Mouse (Mus musculus): Measurements from ENCODE around the gene Uqcc2. TPM values are rescaled to one million over a fixed set of nuclear protein-coding genes. Genes with fewer than 3 reads are reported as not detected.
A peak's percentile ranks its signal among the peaks of the same experiment; 100 is the strongest.

Uqcc2 gene
- total and polyA plus RNA-seq, 3 experiments = 126 to 240 (median 198) TPM

GRCm38 (mm10) chr17:27175196-27175874 is 41.6 kb upstream of the Uqcc2 start (continued):
- TF ChIP-seq ZMIZ1 (IDR thresholded peaks at IDR 0.05; ENCODE audit: low read depth, low read length) (0 out of 2 replicates have a peak, but pooled peaks have one; percentile 69), MYC (IDR thresholded peaks at IDR 0.05; ENCODE audit: low read depth, low read length) (no peak), POLR2AphosphoS2 (IDR thresholded peaks at IDR 0.05; ENCODE audit: low read depth, low read length) (no peak), TCF12 (IDR thresholded peaks at IDR 0.05; ENCODE audit: low read depth, low read length) (peak; percentile 53), SMC3 (IDR thresholded peaks at IDR 0.05; ENCODE audit: low read depth, low read length) (peak; percentile 4; the same call in 1 of the 2 replicates), ZNF384 (IDR thresholded peaks at IDR 0.05; ENCODE audit: low read depth, low read length) (no peak), MAFK (IDR thresholded peaks at IDR 0.05; ENCODE audit: insufficient replicate concordance, low read length) (no peak)

GRCm38 (mm10) chr17:27173715-27174114 is 40.0 kb upstream of the Uqcc2 start:
- dilution Hi-C loops (cut with MboI; ENCODE audit: extremely low pct_ligation_motif_present, extremely low pct_unique_long_range_greater_than_20kb, low sequenced_read_pairs) = no loop called here
- Histone ChIP-seq H3K79me2 (replicated peaks; ENCODE audit: control insufficient read depth, extremely low read depth, insufficient read depth, poor library complexity, severe bottlenecking) (0 out of 2 replicates have a peak, but pooled peaks cover 1% of the 10 kb centered on the region), H3K27me3 (replicated peaks) (no peaks in the 10 kb centered on the region), H3K27ac (ENCODE audit: insufficient read depth, low read depth) (peak overlapping the region; percentile 99), H3K4me3 (replicated peaks in 1 of 3; ENCODE audit: low read depth in 2 of 3, low read length in 2 of 3, poor library complexity in 1 of 3) (peak overlapping the region in 2 of 3 experiments; percentile 37 to 56), H3K9ac (ENCODE audit: insufficient read depth, low read depth) (peak overlapping the region; percentile 74), H3K4me2 (ENCODE audit: insufficient read depth, low read depth, poor library complexity, severe bottlenecking) (peak overlapping the region; percentile 78), H3K36me3 (replicated peaks in 1 of 2; ENCODE audit: control insufficient read depth in 1 of 2, insufficient read depth in 1 of 2, low read length in 1 of 2) (peaks cover 0 to 3% of the 10 kb centered on the region in 2 experiments), H3K4me1 (ENCODE audit: control insufficient read depth in 1 of 2, insufficient read depth in 2 of 2) (peaks cover 53 to 82% of the 10 kb centered on the region in 2 experiments), H3K9me3 (replicated peaks; ENCODE audit: low read length) (peaks cover 5% of the 10 kb centered on the region)
- peak; percentile 83 for DNase-seq (ENCODE audit: extremely low read depth)
- in situ Hi-C loops (cut with MboI; ENCODE audit: low pct_ligation_motif_present, low pct_unique_long_range_greater_than_20kb, low sequenced_read_pairs) = no loop called here
- TF ChIP-seq USF1 (IDR thresholded peaks at IDR 0.05; ENCODE audit: low read depth, low read length) = no peak
- peak; percentile 91; the same call in 1 of the 2 replicates for TF ChIP-seq RCOR1 (conservative IDR thresholded peaks at IDR 0.05; ENCODE audit: low read depth, low read length)
- no peak; the same call in 1 of the 2 replicates for TF ChIP-seq ZMIZ1 (IDR thresholded peaks at IDR 0.05; ENCODE audit: low read depth, low read length)
- peak; percentile 91 for TF ChIP-seq IRF4 (IDR thresholded peaks at IDR 0.05; ENCODE audit: low read depth, low read length)
- peak; percentile 90 for TF ChIP-seq MEF2A (IDR thresholded peaks at IDR 0.05; ENCODE audit: borderline replicate concordance, low read depth, low read length)
- no peak for TF ChIP-seq POLR2AphosphoS2 (IDR thresholded peaks at IDR 0.05; ENCODE audit: low read depth, low read length)
- TF ChIP-seq GABPA (IDR thresholded peaks at IDR 0.05; ENCODE audit: insufficient replicate concordance, low read depth, low read length) = no peak
- peak; percentile 29 for TF ChIP-seq SMC3 (IDR thresholded peaks at IDR 0.05; ENCODE audit: low read depth, low read length)
- TF ChIP-seq TCF12 (IDR thresholded peaks at IDR 0.05; ENCODE audit: low read depth, low read length) = peak; percentile 86
- no peak for TF ChIP-seq CHD1 (IDR thresholded peaks at IDR 0.05; ENCODE audit: low read depth, low read length)
- no peak for TF ChIP-seq ZKSCAN1 (IDR thresholded peaks at IDR 0.05; ENCODE audit: borderline replicate concordance, low read depth, low read length)
- TF ChIP-seq EP300 (IDR thresholded peaks at IDR 0.05; ENCODE audit: low read length) = peak; percentile 85
- peak; percentile 67 for TF ChIP-seq HCFC1 (IDR thresholded peaks at IDR 0.05; ENCODE audit: low read depth, low read length)
- TF ChIP-seq ETS1 (conservative IDR thresholded peaks at IDR 0.05; ENCODE audit: low read depth, low read length) = peak; percentile 87
- TF ChIP-seq E2F4 (IDR thresholded peaks at IDR 0.05; ENCODE audit: insufficient replicate concordance, low read depth, low read length) = no peak
- TF ChIP-seq NELFE (IDR thresholded peaks at IDR 0.05; ENCODE audit: low read depth, low read length) = peak; percentile 74; the same call in 1 of the 2 replicates
- TF ChIP-seq MXI1 (IDR thresholded peaks at IDR 0.05; ENCODE audit: low read depth, low read length) = 0 out of 2 replicates have a peak, but pooled peaks have one; percentile 54
- TF ChIP-seq ZNF384 (IDR thresholded peaks at IDR 0.05; ENCODE audit: low read depth, low read length) = peak; percentile 98
- no peak for TF ChIP-seq USF2 (conservative IDR thresholded peaks at IDR 0.05; ENCODE audit: low read depth, low read length)
- peak; percentile 71; the same call in 1 of the 2 replicates for TF ChIP-seq UBTF (IDR thresholded peaks at IDR 0.05; ENCODE audit: low read depth, low read length)
- TF ChIP-seq BHLHE40 (IDR thresholded peaks at IDR 0.05; ENCODE audit: low read depth, low read length) = peak; percentile 75
- TF ChIP-seq POLR2A (IDR thresholded peaks at IDR 0.05; ENCODE audit: low read depth, low read length) = peak; percentile 77
- peak; percentile 84 for TF ChIP-seq CHD2 (IDR thresholded peaks at IDR 0.05; ENCODE audit: low read length)
- TF ChIP-seq ZC3H11A (IDR thresholded peaks at IDR 0.05; ENCODE audit: low read depth, low read length) = no peak
- TF ChIP-seq MAX (IDR thresholded peaks at IDR 0.05; ENCODE audit: low read length) = peak; percentile 60; the same call in 1 of the 2 replicates
- peak; percentile 94 for TF ChIP-seq MAZ (IDR thresholded peaks at IDR 0.05; ENCODE audit: low read depth, low read length)
- peak; percentile 79 for TF ChIP-seq SIN3A (IDR thresholded peaks at IDR 0.05; ENCODE audit: low read length)
- TF ChIP-seq ELF1 (IDR thresholded peaks at IDR 0.05; ENCODE audit: low read depth, low read length) = peak; percentile 87
- TF ChIP-seq NRF1 (IDR thresholded peaks at IDR 0.05; ENCODE audit: low read depth, low read length) = no peak
- TF ChIP-seq JUN (IDR thresholded peaks at IDR 0.05; ENCODE audit: insufficient read depth, low read depth, low read length) = peak; percentile 11; the same call in 1 of the 2 replicates
- 0 out of 2 replicates have a peak, but pooled peaks have one; percentile 48 for TF ChIP-seq MYC (IDR thresholded peaks at IDR 0.05; ENCODE audit: low read depth, low read length)
- no peak for TF ChIP-seq CTCF (conservative IDR thresholded peaks at IDR 0.05 in 1 of 2, IDR thresholded peaks at IDR 0.05 in 1 of 2; ENCODE audit: low read depth in 2 of 2, low read length in 2 of 2)
- TF ChIP-seq KAT2A (IDR thresholded peaks at IDR 0.05; ENCODE audit: insufficient replicate concordance, low read length) = 0 out of 2 replicates have a peak, but pooled peaks have one; percentile 62
- TF ChIP-seq MAFK (IDR thresholded peaks at IDR 0.05; ENCODE audit: insufficient replicate concordance, low read length) = peak; percentile 50; the same call in 1 of the 2 replicates

Measured in CH12.LX (cell line).